In the genomic region with DNA sequence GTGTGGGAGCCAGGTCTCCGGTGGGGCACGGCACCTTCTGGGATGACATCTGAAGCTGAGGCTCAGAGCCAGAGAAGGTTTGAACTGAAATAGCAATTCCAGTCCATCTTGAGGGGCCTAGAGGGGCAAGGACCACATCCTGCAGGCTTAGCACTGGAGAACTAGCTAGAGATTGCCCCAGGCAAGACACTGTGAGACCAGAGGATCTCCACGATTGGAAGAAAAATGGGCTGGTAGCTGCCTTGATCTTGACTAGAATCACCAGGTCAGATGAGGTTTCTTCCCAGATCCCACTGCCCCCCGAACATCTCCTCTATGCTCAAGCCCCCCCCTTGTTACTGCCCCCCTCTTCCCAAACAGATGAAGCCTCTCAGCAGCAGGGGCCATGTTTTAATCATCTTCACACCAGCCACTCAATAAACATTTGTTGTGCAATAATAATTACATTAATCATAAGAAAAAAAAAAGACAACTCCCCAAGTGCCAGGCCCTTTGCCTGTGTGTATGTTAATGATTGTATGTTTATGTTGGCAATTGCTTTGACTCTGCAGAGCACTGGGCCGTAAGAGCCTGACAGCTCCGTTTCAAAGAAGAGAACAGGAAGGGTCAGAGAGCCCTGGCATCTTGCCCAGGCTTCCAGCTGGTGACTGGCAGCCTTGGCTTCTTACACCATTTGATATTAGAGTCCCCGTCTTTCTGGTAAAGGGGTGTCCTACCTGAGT, we compare ENCODE assay signal across 10 mouse cellular contexts.
DNase-seq lines count a peak whose midpoint lies in the region; ATAC-seq and TF ChIP-seq lines count a peak whose summit lies in the region.
"Had no signal": no experiment of that assay in that cellular context is flagged by ENCODE, and none has a peak within 500 bp of the region (broad histone marks: within the 10 kb centered on the region; RNA-seq: fewer than 3 reads in every experiment).

No protein-coding gene starts in this region.

- H3K9me3 ChIP-seq in hindbrain, embryonic 15.5 days, result no peaks in the 10 kb centered on the region
- H3K9me3 ChIP-seq in limb, embryonic 15.5 days, result no peaks in the 10 kb centered on the region
- H3K9me3 ChIP-seq: embryonic facial prominence, embryonic 15.5 days had no signal

- no peak overlapping the region for H3K9ac ChIP-seq in hindbrain, embryonic 15.5 days
- H3K9ac ChIP-seq in limb, embryonic 15.5 days, result no peak overlapping the region
- H3K9ac ChIP-seq: embryonic facial prominence, embryonic 15.5 days had no signal

- no peak overlapping the region for H3K4me2 ChIP-seq in hindbrain, embryonic 15.5 days
- no peak overlapping the region for H3K4me2 ChIP-seq in limb, embryonic 15.5 days
- H3K4me2 ChIP-seq: embryonic facial prominence, embryonic 15.5 days had no signal

- no peak overlapping the region for H3K4me3 ChIP-seq in hindbrain, embryonic 15.5 days
- H3K4me3 ChIP-seq in limb, embryonic 15.5 days, result no peak overlapping the region
- H3K4me3 ChIP-seq: embryonic facial prominence, embryonic 15.5 days; megakaryocyte, embryonic 14.5 days had no signal

- CTCF ChIA-PET in Patski (lab: Charles Lee), result interaction anchor here (0.9 to 1.9 kb wide), 2 partner anchors 57 to 67 kb away, joined by 3 to 6 read pairs; no protein-coding TSS in a partner anchor

- no peak for ATAC-seq in Patski
- ATAC-seq in hindbrain, embryonic 15.5 days (ENCODE audit: low FRiP score, low read depth), result peak; percentile 51
- ATAC-seq in limb, embryonic 15.5 days (ENCODE audit: insufficient number of reproducible peaks, low FRiP score, low TSS enrichment, low read depth), result no peak

- DNase-seq in heart, adult 11 months, result peak; percentile 82
- DNase-seq in heart, adult 9 months (ENCODE audit: low spot score in 2 of 2), result no peak
- peak; percentile 86 for DNase-seq in Patski (ENCODE audit: low read depth, low spot score)
- DNase-seq in layer of hippocampus, postnatal 36 days, result no peak
- DNase-seq in embryo, embryonic 11 days, result no peak
- no peak for DNase-seq in yolk sac, embryonic 10.5 days (ENCODE audit: low spot score)

- 33% methylated on average over 7 of the region's 7 CpGs for WGBS in hindbrain, embryonic 15.5 days
- WGBS in limb, embryonic 15.5 days, result 30% methylated on average over 7 of the region's 7 CpGs

- TF ChIP-seq CTCF in Patski (IDR thresholded peaks at IDR 0.05), result no peak

- H3K27ac ChIP-seq in hindbrain, embryonic 15.5 days (replicated peaks), result 0 out of 2 replicates have a peak overlapping the region, but pooled peaks have one; percentile 20
- peak overlapping the region; percentile 62 for H3K27ac ChIP-seq in limb, embryonic 15.5 days

- H3K4me1 ChIP-seq in hindbrain, embryonic 15.5 days (replicated peaks), result peaks cover 25% of the 10 kb centered on the region
- H3K4me1 ChIP-seq in limb, embryonic 15.5 days, result peaks cover 46% of the 10 kb centered on the region

- in situ Hi-C loops in Patski (cut with MboI; ENCODE audit: low pct_unique_long_range_greater_than_20kb), result no loop called here

- POLR2A ChIA-PET in Patski (lab: Charles Lee), result no interaction called here

- no peaks in the 10 kb centered on the region for H3K27me3 ChIP-seq in Patski
- H3K27me3 ChIP-seq in hindbrain, embryonic 15.5 days, result 0 out of 2 replicates have a peak, but pooled peaks cover 4% of the 10 kb centered on the region
- no peaks in the 10 kb centered on the region for H3K27me3 ChIP-seq in limb, embryonic 15.5 days
- H3K27me3 ChIP-seq: embryonic facial prominence, embryonic 15.5 days had no signal

- H3K36me3 ChIP-seq in hindbrain, embryonic 15.5 days, result no peaks in the 10 kb centered on the region
- no peaks in the 10 kb centered on the region for H3K36me3 ChIP-seq in limb, embryonic 15.5 days
- H3K36me3 ChIP-seq: embryonic facial prominence, embryonic 15.5 days had no signal

Comparison
In these comparisons a context has a peak if more than half of its experiments do, and no peak if none do; other contexts are left out.
1. DNase-seq: peak in heart, adult 11 months (single experiment) and Patski (single experiment); none in heart, adult 9 months (0 of 2), layer of hippocampus, postnatal 36 days (0 of 2), embryo, embryonic 11 days (single experiment) and yolk sac, embryonic 10.5 days (single experiment).